Mouse (Mus musculus): ENCODE results near the gene Enc1.

Enc1 gene

GRCm38 (mm10) chr13:97292451-97293245, 51.7 kb downstream of the Enc1 start:
- no peak for DNase-seq (ENCODE audit: low spot score)

- DNase-seq (ENCODE audit: low spot score) = peak; percentile 86
Measured at GRCm38 (mm10) chr13:97295101-97295852, 54.4 kb downstream of the Enc1 start.

DNA sequence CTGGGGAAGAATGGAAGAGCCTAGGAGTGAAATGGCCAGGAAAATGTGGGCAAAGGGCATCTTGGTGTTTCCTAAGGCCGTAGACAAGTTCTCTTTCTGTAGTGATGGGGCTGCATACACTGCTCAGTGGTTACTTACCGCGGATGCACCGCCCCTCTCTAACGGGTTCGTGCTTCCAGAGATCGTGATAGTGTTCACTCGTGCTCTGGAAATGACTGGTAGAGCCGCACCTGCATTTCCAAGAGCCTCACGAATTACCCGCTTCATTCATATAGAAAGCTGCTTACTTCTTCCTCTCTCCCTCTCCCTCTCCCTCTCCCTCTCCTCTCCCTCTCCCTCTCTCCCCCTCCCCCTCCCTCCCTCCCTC, 54.9 kb downstream of the Enc1 start:
- no peak for DNase-seq (ENCODE audit: low spot score)

- DNase-seq (ENCODE audit: low spot score) = no peak
Measured at GRCm38 (mm10) chr13:97296281-97296680, 55.4 kb downstream of the Enc1 start.

DNA sequence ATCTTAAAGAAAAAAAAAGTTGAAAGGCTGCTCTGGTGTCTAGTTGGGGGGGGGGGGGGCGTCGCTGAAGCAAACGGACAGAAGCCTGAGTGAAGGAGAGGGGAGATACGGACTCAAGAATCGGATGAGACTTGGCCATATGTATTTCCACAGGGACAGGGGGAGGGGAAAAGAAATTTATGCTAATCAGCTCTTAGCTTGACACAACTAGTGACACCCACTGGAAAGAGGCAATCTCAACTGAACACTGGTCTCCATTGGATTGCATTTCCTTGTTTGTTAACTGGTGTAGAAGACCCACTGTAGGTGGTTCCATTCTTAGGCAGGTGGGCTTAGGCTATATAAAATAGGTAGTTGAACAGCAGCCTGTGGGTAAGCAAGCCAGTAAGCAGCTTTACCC, 55.9 kb downstream of the Enc1 start:
- DNase-seq (ENCODE audit: low spot score) = no peak

GRCm38 (mm10) chr13:97297418-97298050, 56.6 kb downstream of the Enc1 start:
- no peak for DNase-seq (ENCODE audit: low spot score)

- DNase-seq (ENCODE audit: low spot score) = no peak
Measured at GRCm38 (mm10) chr13:97298896-97299295, 58.0 kb downstream of the Enc1 start.

DNA sequence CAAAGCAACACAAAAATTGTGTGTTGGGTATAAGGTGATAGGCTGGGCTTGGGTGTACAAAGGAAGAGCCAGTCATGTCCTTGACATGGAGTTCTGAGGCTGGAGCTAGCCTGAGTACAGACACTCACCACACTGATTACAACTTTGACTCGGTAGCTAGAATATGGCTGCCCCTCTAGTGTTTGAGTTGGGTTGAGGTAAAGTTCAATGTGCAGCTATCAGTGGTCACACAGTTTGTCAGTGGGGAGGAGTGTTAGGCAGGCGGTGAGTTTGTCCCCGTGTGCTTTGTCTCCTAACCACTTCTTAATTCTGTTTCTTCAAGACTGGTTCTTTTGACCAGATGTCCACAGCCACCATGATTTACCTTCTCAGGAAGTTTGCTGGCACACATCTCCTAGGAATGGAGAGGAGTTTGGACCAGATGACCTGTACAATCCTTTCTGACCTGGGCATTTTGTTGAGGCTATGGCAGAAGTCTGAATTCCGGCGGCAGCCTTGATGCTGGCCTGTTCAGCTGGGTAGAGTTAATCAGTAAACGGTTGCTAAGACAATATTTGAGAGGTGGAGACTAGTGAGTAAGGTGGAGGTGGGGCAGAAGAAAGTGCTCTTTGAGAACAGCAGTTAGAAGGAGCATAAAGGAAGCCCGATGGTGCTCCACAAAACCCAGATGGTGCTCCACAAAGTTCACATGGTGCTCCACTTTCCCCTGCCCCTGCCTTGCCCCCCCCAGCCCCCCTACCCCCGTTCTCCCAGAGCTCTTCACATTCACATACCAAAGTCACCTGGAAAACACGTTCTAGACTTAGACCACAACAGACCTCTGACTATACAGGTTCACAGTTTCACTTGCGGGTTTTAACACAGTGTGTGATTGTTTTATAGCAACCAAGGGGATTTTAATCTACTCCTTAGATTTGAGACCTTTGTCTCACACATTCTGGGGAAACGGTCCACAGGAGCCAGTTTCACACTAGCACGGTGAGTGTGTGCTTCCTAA, 59.3 kb downstream of the Enc1 start:
- no peak for DNase-seq (ENCODE audit: low spot score)
